Mouse (Mus musculus) liver, postnatal 0 days (tissue): ENCODE data around the gene Pus10.

Source experiments
- CTCF ChIP-seq: sonication (generic); IDR thresholded peaks from 2 replicates; pipeline ENCODE4 v1.5.1; 2016; ENCODE audit warnings: antibody characterized with exemption, low read depth
- EP300 ChIP-seq: IDR thresholded peaks from 2 replicates; pipeline ENCODE4 v1.6.1; 2016; ENCODE audit warnings: antibody characterized with exemption, low read depth, mild to moderate bottlenecking

DNA sequence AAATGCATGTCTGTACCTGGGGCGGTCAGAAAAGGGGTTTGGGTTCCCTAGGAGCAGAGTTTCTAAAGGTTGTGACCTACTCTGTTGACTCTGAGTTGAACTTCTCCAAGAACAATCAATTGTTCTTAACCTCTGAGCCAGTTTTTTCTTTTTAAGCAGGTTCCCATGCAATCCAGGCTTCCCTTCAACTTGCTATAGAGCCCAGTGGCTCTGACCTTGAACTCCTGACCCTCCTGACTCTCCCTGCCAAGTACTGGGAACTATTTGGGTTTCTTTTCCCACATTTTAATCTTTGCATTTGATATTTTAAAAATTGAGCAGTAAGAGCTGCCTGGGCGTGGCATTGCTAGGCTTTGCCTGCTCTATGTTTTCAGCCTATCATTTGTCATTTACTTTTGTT lies 27.8 kb downstream of the Pus10 start:
- TF ChIP-seq CTCF: no peak
- TF ChIP-seq EP300: no peak
